Mouse (Mus musculus) lung, embryonic 14.5 days (tissue): ENCODE measurements at regions not wholly inside any gene's neighbourhood (a gene's known extent, or its start where the extent isn't known, plus 50 kb on each side); places are given as distances from the start of the nearest gene placed in this dataset.

Experiments used
- ATAC-seq: fragments of 200-750 bp; cut with Nextera tagmentation; 2 replicates; pipeline ENCODE4 v1.8.0; 2017; ENCODE audit warnings: mild to moderate bottlenecking, moderate TSS enrichment, moderate library complexity; ENCODE audit not compliant: insufficient read depth
- DNase-seq: peaks from one replicate; pipeline ENCODE4 v3.0.0-alpha.2; 2015
- H3K27ac ChIP-seq: fragments of 300-500 bp; sonication (generic); 2 replicates; pipeline ENCODE4 v1.5.1; 2014; ENCODE audit warnings: low read depth, mild to moderate bottlenecking, moderate library complexity
- H3K27me3 ChIP-seq: fragments of 300-500 bp; sonication (generic); 2 replicates; pipeline ENCODE4 v1.6.1; 2014; ENCODE audit warnings: low read length, control low read depth; ENCODE audit not compliant: insufficient read depth
- H3K36me3 ChIP-seq: fragments of 300-500 bp; sonication (generic); 2 replicates; pipeline ENCODE4 v1.6.1; 2014; ENCODE audit warnings: control low read depth; ENCODE audit not compliant: insufficient read depth
- H3K4me1 ChIP-seq: fragments of 300-500 bp; sonication (generic); 2 replicates; pipeline ENCODE4 v1.6.1; 2014; ENCODE audit warnings: antibody characterized with exemption, control low read depth; ENCODE audit not compliant: insufficient read depth
- H3K4me2 ChIP-seq: fragments of 300-500 bp; sonication (generic); 2 replicates; pipeline ENCODE4 v1.6.1; 2014; ENCODE audit warnings: mild to moderate bottlenecking
- H3K4me3 ChIP-seq: fragments of 300-500 bp; sonication (generic); 2 replicates; pipeline ENCODE4 v1.5.1; 2014; ENCODE audit warnings: low read depth, low read length
- H3K9ac ChIP-seq: fragments of 300-500 bp; sonication (generic); 2 replicates; pipeline ENCODE4 v1.6.1; 2014
- H3K9me3 ChIP-seq: fragments of 300-500 bp; sonication (generic); 2 replicates; pipeline ENCODE4 v1.6.1; 2016; ENCODE audit warnings: low read depth, low read length, control low read depth
- CTCF ChIP-seq: IDR thresholded peaks from 2 replicates; pipeline ENCODE4 v1.5.1; 2016; ENCODE audit warnings: antibody characterized with exemption, low read depth
- WGBS: fragments of 180-500 bp; shearing (Covaris S2); extraction: QIAGEN DNeasy Blood & Tissue Kit; methylation state at CpG from one replicate; pipeline ENCODE4 v1.1.7; 2014; 5-methylcytosine and 5-hydroxymethylcytosine counted together

DNA sequence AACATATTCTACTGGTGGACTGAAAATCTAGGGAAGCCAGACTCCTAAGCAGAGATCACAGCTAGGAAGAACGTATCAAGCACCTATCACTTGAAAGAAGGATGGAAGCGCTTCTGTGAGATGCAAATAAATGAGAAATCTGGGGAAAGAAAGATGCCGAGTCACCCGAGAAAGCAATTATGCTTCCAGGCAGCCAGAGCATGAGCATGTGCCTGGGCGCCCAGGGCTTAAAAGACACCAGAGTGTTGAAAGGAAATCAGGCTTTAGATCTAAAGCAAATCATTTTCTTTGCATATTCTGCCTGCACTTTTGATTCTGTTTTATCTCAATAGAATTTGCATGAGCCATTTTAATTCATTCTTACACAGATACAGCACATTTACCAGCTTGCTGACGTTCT lies 466.5 kb upstream of the Dmac1 start:
- Histone ChIP-seq H3K4me3 (no peak overlapping the region), H3K36me3 (no peaks in the 10 kb centered on the region), H3K27me3 (no peaks in the 10 kb centered on the region), H3K4me1 (no peaks in the 10 kb centered on the region; the same call in 1 of the 2 replicates), H3K27ac (no peak overlapping the region), H3K9ac (no peak overlapping the region), H3K4me2 (no peak overlapping the region), H3K9me3 (no peaks in the 10 kb centered on the region)
- DNase-seq (no peak), ATAC-seq (no peak)
- TF ChIP-seq CTCF = no peak
- WGBS = 40% methylated on average over 6 of the region's 6 CpGs

DNA sequence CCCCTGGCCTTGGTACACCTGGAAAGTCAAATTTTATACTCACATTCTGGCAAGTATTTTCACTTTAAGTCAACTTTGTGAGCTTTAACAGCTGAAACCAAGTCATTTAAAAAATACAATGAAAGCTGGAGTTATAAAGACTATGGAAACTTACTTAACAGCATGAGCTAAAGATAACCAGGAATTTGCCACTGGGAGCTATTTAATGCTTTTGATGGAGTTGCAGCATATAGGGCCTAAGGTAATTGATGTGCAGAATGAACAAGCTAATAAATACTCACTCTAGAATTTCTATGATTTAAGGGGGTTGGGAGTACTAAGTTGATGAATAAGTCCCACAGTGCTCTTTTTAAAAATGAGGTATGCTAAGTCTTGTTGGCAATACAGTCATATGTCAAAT lies 463.5 kb upstream of the Dmac1 start:
- no peak for ATAC-seq
- TF ChIP-seq CTCF = no peak
- H3K9me3 ChIP-seq = no peaks in the 10 kb centered on the region

DNA sequence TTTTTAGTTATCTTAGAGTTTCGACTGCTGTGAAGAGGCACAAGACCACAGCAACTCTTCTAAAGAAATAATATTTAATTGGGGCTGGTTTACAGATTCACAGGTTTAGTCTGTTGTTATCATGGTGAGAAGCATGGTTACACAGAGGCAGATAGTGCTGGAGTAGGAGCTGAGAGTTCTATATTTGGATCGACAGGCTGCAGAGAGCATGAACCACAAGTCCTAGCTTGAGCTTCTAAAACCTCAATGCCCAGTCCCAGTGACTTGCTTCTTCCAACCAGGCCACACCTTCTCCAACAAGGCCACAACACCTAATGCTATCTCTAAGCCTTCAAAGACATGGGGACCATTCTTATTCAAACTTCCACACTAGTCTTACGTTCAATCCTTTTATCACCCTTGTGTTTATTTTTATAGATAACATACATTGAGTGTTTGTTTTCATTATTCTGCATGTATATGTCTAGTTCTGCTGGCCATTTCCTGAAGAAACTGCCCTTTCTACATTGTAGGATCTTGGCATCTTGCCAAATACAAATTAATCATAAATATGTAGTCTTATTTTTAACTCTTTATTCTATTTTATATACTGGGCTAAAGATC lies 452.8 kb upstream of the Dmac1 start:
- TF ChIP-seq CTCF = no peak
- ATAC-seq = peak; percentile 92
- Histone ChIP-seq H3K9me3 (no peaks in the 10 kb centered on the region), H3K9ac (no peak overlapping the region), H3K36me3 (no peaks in the 10 kb centered on the region), H3K27ac (no peak overlapping the region; the same call in 1 of the 2 replicates), H3K4me2 (no peak overlapping the region), H3K4me3 (no peak overlapping the region), H3K4me1 (0 out of 2 replicates have a peak, but pooled peaks cover 3% of the 10 kb centered on the region), H3K27me3 (no peaks in the 10 kb centered on the region)
- WGBS = 32% methylated on average over 3 of the region's 3 CpGs
- peak; percentile 85 for DNase-seq

More for the DNA sequence above, 463.5 kb upstream of the Dmac1 start:
- DNase-seq = no peak
- H3K27ac ChIP-seq = no peak overlapping the region
- H3K27me3 ChIP-seq = no peaks in the 10 kb centered on the region
- no peak overlapping the region for H3K4me3 ChIP-seq
- no peak overlapping the region for H3K4me2 ChIP-seq
- H3K4me1 ChIP-seq = no peaks in the 10 kb centered on the region; the same call in 1 of the 2 replicates
- no peaks in the 10 kb centered on the region for H3K36me3 ChIP-seq
- H3K9ac ChIP-seq = no peak overlapping the region

DNA sequence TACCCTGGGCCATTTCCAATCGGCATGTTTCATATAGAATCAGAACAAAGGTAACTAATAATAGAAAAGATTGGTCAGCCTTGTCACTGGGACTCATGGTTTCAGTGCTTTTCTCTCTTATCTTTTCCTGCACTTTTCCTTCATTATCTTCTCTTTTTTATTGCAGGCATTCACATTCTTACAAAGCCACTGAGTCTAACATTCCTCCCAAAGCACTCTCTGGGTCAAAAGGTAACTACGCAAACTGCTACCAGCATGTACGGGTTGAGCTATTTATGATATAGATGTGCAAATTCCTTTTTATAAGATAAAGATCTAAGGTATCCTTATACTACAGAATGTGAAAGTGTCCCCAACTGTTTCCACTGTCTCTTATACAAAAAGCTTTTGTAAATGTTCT lies 436.5 kb upstream of the Dmac1 start:
- no peaks in the 10 kb centered on the region for H3K27me3 ChIP-seq
- TF ChIP-seq CTCF = no peak
- no peak overlapping the region for H3K4me3 ChIP-seq
- DNase-seq (no peak), ATAC-seq (no peak)
- H3K27ac ChIP-seq = no peak overlapping the region
- no peak overlapping the region for H3K9ac ChIP-seq
- H3K36me3 ChIP-seq = no peaks in the 10 kb centered on the region
- H3K4me2 ChIP-seq = no peak overlapping the region
- H3K4me1 ChIP-seq = no peaks in the 10 kb centered on the region
- 82% methylated on average over 3 of the region's 3 CpGs for WGBS
- H3K9me3 ChIP-seq = no peaks in the 10 kb centered on the region

DNA sequence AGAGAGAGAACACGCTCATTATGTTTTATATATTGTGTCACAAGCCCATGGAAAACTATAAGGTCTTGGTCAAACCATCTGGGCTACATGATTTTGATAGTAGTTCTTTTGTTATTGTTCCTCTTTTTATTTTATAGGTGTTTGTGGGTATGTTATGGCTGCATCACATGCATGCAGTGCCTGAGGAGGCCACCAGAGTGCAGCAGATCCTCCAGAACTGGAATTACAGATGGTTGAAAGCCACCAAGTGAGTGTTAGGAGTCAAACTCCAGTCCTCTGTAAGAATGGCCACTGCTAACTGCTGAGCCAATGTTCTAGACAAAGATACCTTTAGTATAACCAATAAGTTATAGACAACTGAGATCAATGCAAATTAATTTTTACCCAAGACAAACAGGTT lies 435.9 kb upstream of the Dmac1 start:
- 80% methylated on average over 1 of the region's 1 CpGs for WGBS

DNA sequence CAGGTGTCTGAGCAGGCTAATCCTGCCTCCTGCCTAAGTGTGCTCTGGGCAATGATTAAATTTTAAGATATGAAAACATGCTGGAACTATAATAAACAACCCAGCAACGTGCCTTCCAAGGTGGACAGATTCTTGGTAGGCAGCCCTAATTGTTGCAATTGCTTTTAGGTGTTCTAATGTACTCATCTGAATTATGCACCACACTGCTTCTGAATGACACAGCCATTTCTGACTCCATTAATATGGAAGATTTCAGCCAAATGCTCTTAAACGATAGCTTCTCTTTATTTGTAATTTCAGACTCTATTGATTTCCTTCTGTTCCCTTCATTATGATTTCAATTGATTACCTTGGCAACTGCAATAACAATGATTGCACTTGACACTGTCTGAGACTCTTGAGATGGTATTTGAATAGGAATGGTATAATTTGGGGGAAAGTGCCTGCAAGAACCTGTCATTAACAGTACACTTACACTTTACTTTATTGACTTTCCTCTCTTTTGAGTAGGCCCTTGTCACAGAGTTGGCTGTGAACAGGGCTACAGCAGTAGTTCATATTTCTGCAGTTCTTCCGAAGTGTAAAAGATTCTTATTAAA lies 422.8 kb upstream of the Dmac1 start:
- Histone ChIP-seq H3K9ac (no peak overlapping the region), H3K4me2 (no peak overlapping the region), H3K27me3 (no peaks in the 10 kb centered on the region), H3K9me3 (no peaks in the 10 kb centered on the region), H3K4me1 (no peaks in the 10 kb centered on the region), H3K4me3 (no peak overlapping the region), H3K36me3 (no peaks in the 10 kb centered on the region), H3K27ac (no peak overlapping the region)
- DNase-seq (peak; percentile 3), ATAC-seq (peak; percentile 62; the same call in 1 of the 2 replicates)
- 47% methylated on average over 3 of the region's 3 CpGs for WGBS
- TF ChIP-seq CTCF = no peak

More for the DNA sequence above, 435.9 kb upstream of the Dmac1 start:
- H3K9me3 ChIP-seq = no peaks in the 10 kb centered on the region
- no peak overlapping the region for H3K4me3 ChIP-seq
- H3K27ac ChIP-seq = no peak overlapping the region
- no peaks in the 10 kb centered on the region for H3K4me1 ChIP-seq
- no peaks in the 10 kb centered on the region for H3K36me3 ChIP-seq
- H3K4me2 ChIP-seq = no peak overlapping the region
- no peaks in the 10 kb centered on the region for H3K27me3 ChIP-seq
- DNase-seq (no peak), ATAC-seq (no peak)
- no peak overlapping the region for H3K9ac ChIP-seq
- TF ChIP-seq CTCF = peak; percentile 45

DNA sequence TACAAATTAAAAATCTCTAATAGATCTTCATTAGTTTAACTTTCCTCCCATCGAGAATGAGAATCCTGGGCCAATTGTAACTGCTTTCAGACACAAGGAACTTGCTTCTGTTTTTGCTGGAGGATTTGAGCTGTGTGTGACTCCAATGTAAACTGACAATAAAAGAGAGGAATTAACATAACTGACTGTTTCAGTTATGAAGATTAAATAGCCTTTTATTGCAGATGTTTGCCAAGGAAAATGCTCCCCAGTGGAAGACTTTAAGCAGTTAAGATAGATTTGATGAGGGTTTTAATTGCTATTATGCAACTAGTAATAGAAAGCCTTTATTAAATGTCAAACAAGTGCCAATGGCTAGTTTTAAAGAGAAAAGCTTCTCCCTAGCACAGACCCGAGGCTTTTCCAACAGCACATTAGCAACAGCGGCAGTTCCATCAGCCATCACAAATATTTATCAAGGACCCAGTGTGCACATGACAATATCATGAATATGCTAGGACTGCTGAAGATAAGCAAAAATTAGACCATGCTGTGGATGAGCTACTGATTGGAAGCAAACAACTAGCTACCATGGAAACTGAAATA lies 398.6 kb upstream of the Dmac1 start:
- no peak overlapping the region for H3K9ac ChIP-seq
- ATAC-seq = peak; percentile 69
- no peak overlapping the region for H3K27ac ChIP-seq
- H3K36me3 ChIP-seq = no peaks in the 10 kb centered on the region
- no peaks in the 10 kb centered on the region for H3K27me3 ChIP-seq
- H3K4me3 ChIP-seq = no peak overlapping the region
- no peak overlapping the region for H3K4me2 ChIP-seq
- 32% methylated on average over 3 of the region's 3 CpGs for WGBS
- TF ChIP-seq CTCF = no peak
- no peaks in the 10 kb centered on the region for H3K4me1 ChIP-seq
- peak; percentile 55 for DNase-seq
- no peaks in the 10 kb centered on the region for H3K9me3 ChIP-seq
